Mouse (Mus musculus): ENCODE results near the gene Unc119. TPM values are rescaled to one million over a fixed set of nuclear protein-coding genes. Genes with fewer than 3 reads are reported as not detected.

The Unc119 gene
- 45.9 and 47.5 TPM in 2 replicates for polyA plus RNA-seq (2014; fragmentation: Nextera tagmentation; extraction: Ambion mirVana)

DNA sequence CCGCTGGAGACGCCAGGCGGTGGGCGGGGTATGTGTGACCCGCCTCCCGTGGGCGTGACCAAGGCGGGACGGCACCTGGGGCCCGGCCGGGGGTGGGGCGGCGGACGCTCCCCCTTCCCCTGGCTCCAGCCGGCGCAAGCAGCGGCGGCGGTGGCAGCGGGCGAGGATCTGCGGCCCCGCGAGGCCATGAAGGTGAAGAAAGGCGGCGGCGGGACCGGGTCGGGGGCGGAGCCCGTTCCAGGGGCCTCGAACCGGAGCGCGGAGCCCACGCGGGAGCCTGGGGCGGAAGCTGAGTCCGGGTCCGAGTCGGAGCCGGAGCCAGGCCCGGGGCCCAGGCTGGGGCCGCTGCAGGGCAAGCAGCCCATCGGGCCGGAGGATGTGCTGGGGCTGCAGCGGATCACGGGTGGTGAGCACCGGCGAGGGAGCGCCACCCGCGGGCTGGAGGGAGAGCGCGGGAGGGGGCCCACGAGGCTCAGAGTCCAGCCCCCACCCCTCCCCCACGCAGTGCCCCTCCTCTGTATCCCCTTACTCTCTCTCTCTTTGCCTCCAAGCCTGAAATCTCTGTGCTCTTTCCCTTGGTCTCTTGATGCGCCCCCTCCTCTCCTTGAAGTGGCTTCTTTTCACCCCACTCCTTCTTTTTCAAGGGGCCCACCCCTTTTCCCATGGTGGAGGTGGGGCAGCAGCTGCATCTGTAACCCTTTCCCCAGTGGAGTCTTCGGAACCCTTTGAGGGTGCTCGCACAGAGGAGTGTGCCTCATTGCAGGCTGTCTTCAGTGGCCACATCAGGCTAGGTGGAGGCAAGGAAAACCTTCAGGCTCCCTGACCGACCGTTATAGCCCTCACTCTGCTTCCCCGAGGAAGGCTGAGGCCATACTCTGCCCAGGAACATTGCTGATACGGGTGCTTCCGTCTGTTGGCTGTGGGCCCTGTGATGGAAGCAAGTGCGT lies at the start of gene Unc119:
TSS of gene Unc119 (plus strand) at position 102 of the 947 bp plus-strand sequence.
- peak; percentile 86 for ATAC-seq (ENCODE audit: insufficient number of reproducible peaks, insufficient read depth, low FRiP score, low read depth)
- Histone ChIP-seq H3K4me2 (replicated peaks; ENCODE audit: low read depth, low read length) (peak within 1 kb of the TSS; percentile 84), H3K4me3 (ENCODE audit: low read depth, low read length) (peak within 1 kb of the TSS; percentile 94), H3K4me1 (ENCODE audit: control insufficient read depth, insufficient read depth, low read length) (peaks cover 19% of the 10 kb centered on the region), H3K36me3 (ENCODE audit: control insufficient read depth, insufficient read depth, low read length) (peaks cover 10% of the 10 kb centered on the region), H3K9ac (replicated peaks; ENCODE audit: low read depth, low read length) (peak within 1 kb of the TSS; percentile 87), H3K27ac (ENCODE audit: low read length) (peak within 1 kb of the TSS; percentile 87), H3K9me3 (ENCODE audit: control insufficient read depth, low read depth, low read length) (no peaks in the 10 kb centered on the region), H3K27me3 (ENCODE audit: control insufficient read depth, insufficient read depth, low read length) (no peaks in the 10 kb centered on the region)
- 1% methylated on average over 66 of the region's 66 CpGs for WGBS

DNA sequence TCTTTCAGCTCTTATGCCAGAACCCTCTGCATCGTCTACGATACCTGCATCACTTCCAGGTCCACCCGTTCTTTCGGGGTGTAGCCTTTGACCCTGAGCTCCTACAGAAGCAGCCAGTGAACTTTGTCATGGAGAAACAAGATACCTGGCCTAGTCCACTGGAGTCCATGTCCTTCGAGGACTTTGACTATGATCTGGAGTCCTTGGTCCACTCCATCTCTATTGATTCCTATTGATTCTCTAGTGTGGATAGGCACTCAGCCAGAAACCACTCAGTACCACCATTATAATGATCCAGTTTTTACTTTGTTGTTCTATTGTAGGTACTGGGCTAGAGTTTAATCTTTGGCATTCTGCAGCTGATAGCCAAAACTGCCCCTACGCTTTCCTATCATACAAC lies 48.7 kb upstream of the Unc119 start:
- peaks cover 16% of the 10 kb centered on the region for H3K36me3 ChIP-seq (ENCODE audit: control insufficient read depth, insufficient read depth, low read length)
- no peak overlapping the region for H3K4me3 ChIP-seq (ENCODE audit: low read depth, low read length)
- no peaks in the 10 kb centered on the region for H3K27me3 ChIP-seq (ENCODE audit: control insufficient read depth, insufficient read depth, low read length)
- 93% methylated on average over 6 of the region's 6 CpGs for WGBS
- no peak overlapping the region for H3K9ac ChIP-seq (replicated peaks; ENCODE audit: low read depth, low read length)
- no peaks in the 10 kb centered on the region for H3K4me1 ChIP-seq (ENCODE audit: control insufficient read depth, insufficient read depth, low read length)
- no peaks in the 10 kb centered on the region for H3K9me3 ChIP-seq (ENCODE audit: control insufficient read depth, low read depth, low read length)
- ATAC-seq (ENCODE audit: insufficient number of reproducible peaks, insufficient read depth, low FRiP score, low read depth), result no peak
- no peak overlapping the region for H3K27ac ChIP-seq (ENCODE audit: low read length)
- no peak overlapping the region for H3K4me2 ChIP-seq (replicated peaks; ENCODE audit: low read depth, low read length)

DNA sequence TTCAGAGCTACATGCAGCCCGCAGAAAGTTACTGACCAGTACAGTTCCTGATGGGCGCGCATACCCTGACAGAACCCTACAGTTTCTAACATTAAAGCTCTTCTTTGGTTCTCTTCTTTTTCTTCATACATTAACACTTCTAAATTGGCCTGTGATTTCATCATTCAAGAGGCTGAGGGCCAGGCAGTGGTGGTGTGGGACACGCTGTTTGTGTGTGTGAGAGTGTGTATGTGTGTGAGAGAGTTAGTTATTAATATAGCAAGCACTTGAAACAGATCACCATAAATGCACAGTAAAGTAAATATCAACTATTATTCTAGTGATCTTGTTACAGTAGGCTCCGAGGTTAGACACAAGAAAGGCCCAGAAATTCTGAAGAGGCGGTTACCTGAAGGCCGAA lies 42.4 kb upstream of the Unc119 start:
- 62% methylated on average over 7 of the region's 7 CpGs for WGBS
- H3K9me3 ChIP-seq (ENCODE audit: control insufficient read depth, low read depth, low read length), result no peaks in the 10 kb centered on the region
- no peaks in the 10 kb centered on the region for H3K27me3 ChIP-seq (ENCODE audit: control insufficient read depth, insufficient read depth, low read length)
- peak overlapping the region; percentile 87 for H3K4me3 ChIP-seq (ENCODE audit: low read depth, low read length)
- peaks cover 26% of the 10 kb centered on the region for H3K36me3 ChIP-seq (ENCODE audit: control insufficient read depth, insufficient read depth, low read length)
- ATAC-seq (ENCODE audit: insufficient number of reproducible peaks, insufficient read depth, low FRiP score, low read depth), result peak; percentile 33; the same call in 1 of the 2 replicates
- H3K4me2 ChIP-seq (replicated peaks; ENCODE audit: low read depth, low read length), result peak overlapping the region; percentile 82
- no peak overlapping the region for H3K9ac ChIP-seq (replicated peaks; ENCODE audit: low read depth, low read length)
- H3K27ac ChIP-seq (ENCODE audit: low read length), result peak overlapping the region; percentile 58; the same call in 1 of the 2 replicates
- H3K4me1 ChIP-seq (ENCODE audit: control insufficient read depth, insufficient read depth, low read length), result peaks cover 4% of the 10 kb centered on the region; the same call in 1 of the 2 replicates

DNA sequence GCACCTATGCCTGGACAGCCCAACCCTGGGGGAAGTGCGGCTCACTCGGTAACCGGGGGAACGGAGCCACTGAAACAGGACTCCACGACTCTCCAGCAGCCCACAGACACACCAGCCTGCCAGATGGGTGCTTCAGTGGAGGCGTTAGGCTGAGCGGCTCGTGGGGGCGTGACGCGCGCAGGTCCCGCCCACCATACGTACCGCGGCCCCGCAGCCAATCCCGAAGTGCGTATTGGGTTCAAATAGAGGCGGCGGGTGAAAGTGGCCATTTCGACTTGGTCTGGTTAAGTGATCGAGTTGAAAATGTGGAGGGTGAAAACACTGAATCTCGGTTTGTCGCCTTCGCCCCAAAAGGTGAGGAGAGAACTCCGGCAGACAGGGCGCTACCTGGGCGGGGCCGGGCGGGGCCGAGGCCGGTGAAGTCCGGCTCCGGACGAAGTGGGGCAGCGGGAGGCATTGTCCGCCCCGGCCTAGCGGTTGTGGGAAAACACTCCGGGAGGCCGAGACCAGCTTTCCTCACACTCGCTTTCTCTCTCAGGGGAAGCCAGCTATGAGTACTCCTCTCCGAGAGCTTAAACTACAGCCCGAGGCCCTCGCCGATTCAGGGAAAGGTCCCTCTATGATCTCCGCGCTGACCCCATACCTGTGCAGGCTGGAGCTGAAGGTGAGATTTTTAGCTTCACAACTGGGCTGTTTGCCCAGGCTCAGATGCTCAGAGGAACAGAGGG lies 41.8 kb upstream of the Unc119 start, which contains the start of gene Spag5:
TSS of gene Spag5 (plus strand) at position 173 of the 728 bp plus-strand sequence.
- under 1% methylated on average over 49 of the region's 49 CpGs for WGBS
- Histone ChIP-seq H3K4me3 (ENCODE audit: low read depth, low read length) (peak within 1 kb of the TSS; percentile 87), H3K9me3 (ENCODE audit: control insufficient read depth, low read depth, low read length) (no peaks in the 10 kb centered on the region), H3K4me2 (replicated peaks; ENCODE audit: low read depth, low read length) (peak within 1 kb of the TSS; percentile 82), H3K9ac (replicated peaks; ENCODE audit: low read depth, low read length) (peak within 1 kb of the TSS; percentile 65), H3K27ac (ENCODE audit: low read length) (peak within 1 kb of the TSS; percentile 63; the same call in 1 of the 2 replicates), H3K36me3 (ENCODE audit: control insufficient read depth, insufficient read depth, low read length) (peaks cover 31% of the 10 kb centered on the region), H3K27me3 (ENCODE audit: control insufficient read depth, insufficient read depth, low read length) (no peaks in the 10 kb centered on the region), H3K4me1 (ENCODE audit: control insufficient read depth, insufficient read depth, low read length) (peaks cover 4% of the 10 kb centered on the region; the same call in 1 of the 2 replicates)
- ATAC-seq (ENCODE audit: insufficient number of reproducible peaks, insufficient read depth, low FRiP score, low read depth), result peak; percentile 99

- no peak overlapping the region for H3K27ac ChIP-seq (ENCODE audit: low read length)
- no peaks in the 10 kb centered on the region for H3K9me3 ChIP-seq (ENCODE audit: control insufficient read depth, low read depth, low read length)
- H3K4me2 ChIP-seq (replicated peaks; ENCODE audit: low read depth, low read length), result no peak overlapping the region
- H3K4me3 ChIP-seq (ENCODE audit: low read depth, low read length), result no peak overlapping the region
- ATAC-seq (ENCODE audit: insufficient number of reproducible peaks, insufficient read depth, low FRiP score, low read depth), result no peak
- 92% methylated on average over 4 of the region's 4 CpGs for WGBS
- no peak overlapping the region for H3K9ac ChIP-seq (replicated peaks; ENCODE audit: low read depth, low read length)
- H3K36me3 ChIP-seq (ENCODE audit: control insufficient read depth, insufficient read depth, low read length), result peaks cover 54% of the 10 kb centered on the region
- H3K27me3 ChIP-seq (ENCODE audit: control insufficient read depth, insufficient read depth, low read length), result no peaks in the 10 kb centered on the region
- peaks cover 4% of the 10 kb centered on the region; the same call in 1 of the 2 replicates for H3K4me1 ChIP-seq (ENCODE audit: control insufficient read depth, insufficient read depth, low read length)
Observed at GRCm38 (mm10) chr11:78305272-78305671, 38.0 kb upstream of the Unc119 start.

DNA sequence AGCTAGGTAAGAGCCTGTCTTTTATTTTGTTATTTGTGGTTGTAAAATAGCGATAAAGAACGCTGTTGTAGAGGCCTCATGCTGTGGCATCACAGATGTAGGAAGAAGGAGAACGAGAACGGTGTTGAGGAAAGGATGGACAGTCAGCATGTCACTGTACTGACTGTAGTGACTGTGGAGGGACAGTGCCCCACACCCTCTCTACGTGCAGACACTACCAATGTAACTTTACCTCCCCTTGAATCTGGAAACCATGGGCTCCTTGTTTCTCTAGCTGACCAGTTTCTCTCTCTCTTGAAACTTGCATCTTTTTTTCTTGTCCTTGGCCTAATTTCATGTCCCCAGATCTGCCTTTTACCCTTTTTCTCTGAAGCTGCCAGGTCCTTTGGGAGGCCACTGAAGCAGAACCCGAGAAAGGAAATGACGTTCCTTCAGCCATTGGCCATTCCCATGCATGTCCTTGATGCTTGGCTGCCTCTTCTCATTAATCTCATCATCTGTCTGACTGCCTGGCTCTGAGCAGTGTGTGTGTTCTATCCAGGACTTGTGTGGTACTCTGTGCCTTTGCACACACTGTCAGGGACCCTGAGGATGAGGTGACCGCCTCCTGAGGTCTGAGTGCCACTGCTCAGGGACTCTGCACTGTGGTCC lies 32.3 kb upstream of the Unc119 start:
- Histone ChIP-seq H3K27ac (ENCODE audit: low read length) (no peak overlapping the region), H3K4me3 (ENCODE audit: low read depth, low read length) (no peak overlapping the region), H3K36me3 (ENCODE audit: control insufficient read depth, insufficient read depth, low read length) (peaks cover 60% of the 10 kb centered on the region), H3K9ac (replicated peaks; ENCODE audit: low read depth, low read length) (no peak overlapping the region), H3K9me3 (ENCODE audit: control insufficient read depth, low read depth, low read length) (no peaks in the 10 kb centered on the region), H3K4me1 (ENCODE audit: control insufficient read depth, insufficient read depth, low read length) (no peaks in the 10 kb centered on the region), H3K4me2 (replicated peaks; ENCODE audit: low read depth, low read length) (no peak overlapping the region), H3K27me3 (ENCODE audit: control insufficient read depth, insufficient read depth, low read length) (no peaks in the 10 kb centered on the region)
- ATAC-seq (ENCODE audit: insufficient number of reproducible peaks, insufficient read depth, low FRiP score, low read depth), result no peak
- WGBS, result 95% methylated on average over 8 of the region's 8 CpGs

DNA sequence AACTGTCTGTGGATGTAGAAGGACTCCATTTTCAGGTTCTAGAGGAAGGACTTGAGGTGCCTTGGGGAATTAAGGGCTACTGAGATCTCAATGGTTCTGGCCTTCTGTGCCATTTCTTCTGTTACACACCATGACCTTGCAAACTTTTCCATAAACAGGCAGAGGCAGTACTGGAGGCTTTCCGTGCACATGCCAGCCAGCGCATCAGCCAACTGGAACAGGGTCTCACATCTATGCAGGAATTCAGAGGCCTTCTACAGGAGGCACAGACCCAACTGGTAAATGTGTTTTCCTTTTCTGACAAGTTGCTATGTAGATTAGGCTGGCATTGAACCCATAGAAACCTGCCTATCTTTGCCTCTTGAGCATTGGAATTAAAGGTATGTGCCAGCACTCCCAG lies 29.6 kb upstream of the Unc119 start:
- Histone ChIP-seq H3K4me3 (ENCODE audit: low read depth, low read length) (no peak overlapping the region), H3K36me3 (ENCODE audit: control insufficient read depth, insufficient read depth, low read length) (peaks cover 71% of the 10 kb centered on the region), H3K4me2 (replicated peaks; ENCODE audit: low read depth, low read length) (no peak overlapping the region), H3K9ac (replicated peaks; ENCODE audit: low read depth, low read length) (no peak overlapping the region), H3K27ac (ENCODE audit: low read length) (no peak overlapping the region), H3K4me1 (ENCODE audit: control insufficient read depth, insufficient read depth, low read length) (no peaks in the 10 kb centered on the region), H3K27me3 (ENCODE audit: control insufficient read depth, insufficient read depth, low read length) (no peaks in the 10 kb centered on the region), H3K9me3 (ENCODE audit: control insufficient read depth, low read depth, low read length) (no peaks in the 10 kb centered on the region)
- WGBS, result 92% methylated on average over 2 of the region's 2 CpGs
- ATAC-seq (ENCODE audit: insufficient number of reproducible peaks, insufficient read depth, low FRiP score, low read depth), result no peak

DNA sequence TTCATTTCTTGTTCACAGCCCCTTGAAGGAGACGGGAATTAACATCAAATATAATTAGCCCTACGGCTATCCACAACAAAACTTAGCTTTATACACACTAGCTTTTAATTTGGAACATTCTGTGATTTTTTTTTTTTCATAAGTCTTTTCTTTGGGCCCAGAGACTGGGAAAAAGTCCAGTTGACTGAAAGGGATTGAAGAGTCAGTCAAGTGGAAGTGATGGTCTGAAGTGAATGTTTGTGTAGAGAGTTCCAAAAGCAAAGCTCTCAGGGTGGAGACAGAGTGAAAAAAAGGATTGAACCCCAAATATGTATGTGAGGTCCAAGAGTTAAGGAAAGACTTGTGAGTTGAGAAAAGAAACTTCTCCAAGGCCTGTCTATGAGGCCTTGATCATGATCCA lies 24.9 kb upstream of the Unc119 start:
- no peak overlapping the region for H3K27ac ChIP-seq (ENCODE audit: low read length)
- H3K27me3 ChIP-seq (ENCODE audit: control insufficient read depth, insufficient read depth, low read length), result no peaks in the 10 kb centered on the region
- H3K9me3 ChIP-seq (ENCODE audit: control insufficient read depth, low read depth, low read length), result no peaks in the 10 kb centered on the region
- H3K4me3 ChIP-seq (ENCODE audit: low read depth, low read length), result no peak overlapping the region
- WGBS, result 91% methylated on average over 2 of the region's 2 CpGs
- H3K4me2 ChIP-seq (replicated peaks; ENCODE audit: low read depth, low read length), result no peak overlapping the region
- no peak overlapping the region for H3K9ac ChIP-seq (replicated peaks; ENCODE audit: low read depth, low read length)
- 0 out of 2 replicates have a peak, but pooled peaks cover 6% of the 10 kb centered on the region for H3K4me1 ChIP-seq (ENCODE audit: control insufficient read depth, insufficient read depth, low read length)
- H3K36me3 ChIP-seq (ENCODE audit: control insufficient read depth, insufficient read depth, low read length), result peaks cover 72% of the 10 kb centered on the region
- no peak for ATAC-seq (ENCODE audit: insufficient number of reproducible peaks, insufficient read depth, low FRiP score, low read depth)

All from stomach, embryonic 14.5 days (tissue).